Mouse (Mus musculus): ENCODE data around the gene Dnttip2.

Dnttip2 gene

DNA sequence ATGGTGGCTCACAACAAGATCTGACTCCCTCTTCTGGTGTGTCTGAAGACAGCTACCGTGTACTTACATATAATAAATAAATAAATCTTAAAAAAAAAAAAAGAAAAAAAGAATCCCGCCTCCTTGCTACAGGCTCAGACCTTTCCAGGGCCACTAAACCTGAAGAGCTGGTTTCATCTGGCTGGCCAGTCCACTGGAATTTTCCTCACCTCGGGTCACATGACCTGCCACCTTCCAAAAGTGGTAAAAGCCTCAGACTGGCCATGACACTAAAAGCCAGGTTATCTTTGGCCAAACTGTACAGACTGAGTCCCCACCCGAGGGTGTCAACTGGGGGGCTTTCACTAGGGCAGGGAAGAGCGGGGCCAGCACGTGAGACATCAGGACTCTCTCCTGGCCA lies 49.7 kb downstream of the Dnttip2 start:
- in situ Hi-C loops (cut with MseI, MboI), result no loop called here

- in situ Hi-C loops (cut with MseI, MboI), result no loop called here
Observed at GRCm38 (mm10) chr3:122324528-122324927, 50.3 kb downstream of the Dnttip2 start.

DNA sequence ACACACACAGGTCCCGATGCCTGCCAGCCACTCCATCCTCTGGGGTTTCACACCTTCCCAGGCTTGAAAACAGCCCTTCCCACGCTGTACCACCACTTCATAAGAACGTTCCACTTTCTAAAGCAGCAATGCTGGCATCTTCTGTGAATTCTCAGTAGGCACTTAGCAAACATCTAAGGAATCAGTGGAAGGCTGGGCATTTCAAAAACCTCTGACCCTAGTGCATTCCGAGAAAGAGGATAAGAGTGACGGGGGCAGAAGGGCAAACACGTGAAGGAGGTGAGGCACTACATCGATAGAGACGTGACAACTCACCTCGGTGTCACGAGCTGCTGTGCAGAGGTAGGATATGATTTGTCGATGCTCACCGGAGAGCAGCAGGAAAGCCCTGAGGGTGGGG lies 56.3 kb downstream of the Dnttip2 start:
- in situ Hi-C loops (cut with MseI, MboI), result no loop called here

DNA sequence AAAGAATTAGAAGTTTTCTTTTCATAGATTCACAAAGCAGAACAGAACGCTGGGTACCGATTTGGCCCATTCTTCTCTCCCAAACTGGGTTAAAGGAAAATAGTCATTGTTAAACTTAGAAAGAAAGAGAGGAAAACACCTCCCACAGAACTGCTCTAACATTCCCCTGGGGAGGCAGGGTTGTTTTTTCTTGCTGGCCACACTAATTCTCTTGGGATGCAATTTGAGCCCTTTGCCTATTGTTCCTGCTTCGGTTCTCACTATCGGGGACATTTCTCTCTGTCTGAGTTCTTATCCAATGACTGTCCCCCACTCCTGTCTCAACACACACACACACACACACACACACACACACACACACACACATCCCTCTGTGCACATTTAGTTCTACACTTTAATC lies 59.3 kb downstream of the Dnttip2 start:
- in situ Hi-C loops (cut with MseI, MboI), result no loop called here

GRCm38 (mm10) chr3:122333902-122334301 lies 59.7 kb downstream of the Dnttip2 start:
- in situ Hi-C loops (cut with MseI, MboI), result no loop called here

DNA sequence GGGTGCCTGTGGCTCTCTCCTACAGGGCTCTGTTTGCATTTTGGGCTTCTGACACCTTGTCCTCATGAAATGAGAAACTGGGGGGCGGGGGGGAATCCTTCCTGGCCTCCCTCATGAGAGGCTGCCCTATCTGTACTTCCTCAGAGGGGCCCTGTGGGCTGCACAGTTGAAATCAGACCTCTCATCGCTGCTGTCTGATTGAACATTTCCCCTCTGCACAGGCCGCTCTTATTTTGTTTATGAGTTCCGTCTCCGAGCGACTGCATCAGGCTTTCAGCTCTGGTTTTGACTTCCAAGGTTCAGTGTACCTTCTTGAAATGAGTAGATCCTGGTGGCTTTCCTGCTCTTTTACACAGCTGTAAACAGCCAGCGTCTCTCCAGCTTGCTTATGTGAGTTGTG lies 60.2 kb downstream of the Dnttip2 start:
- in situ Hi-C loops (cut with MseI, MboI), result no loop called here

Measured in mouse trophoblast stem cell (cell line).